Mouse (Mus musculus): ENCODE measurements around the gene Purb.

The Purb gene

GRCm38 (mm10) chr11:6474874-6475731 is 614 bp downstream of the Purb start:
- TF ChIP-seq GATA4 (IDR thresholded peaks at IDR 0.05; ENCODE audit: insufficient replicate concordance, low read length), result no peak

DNA sequence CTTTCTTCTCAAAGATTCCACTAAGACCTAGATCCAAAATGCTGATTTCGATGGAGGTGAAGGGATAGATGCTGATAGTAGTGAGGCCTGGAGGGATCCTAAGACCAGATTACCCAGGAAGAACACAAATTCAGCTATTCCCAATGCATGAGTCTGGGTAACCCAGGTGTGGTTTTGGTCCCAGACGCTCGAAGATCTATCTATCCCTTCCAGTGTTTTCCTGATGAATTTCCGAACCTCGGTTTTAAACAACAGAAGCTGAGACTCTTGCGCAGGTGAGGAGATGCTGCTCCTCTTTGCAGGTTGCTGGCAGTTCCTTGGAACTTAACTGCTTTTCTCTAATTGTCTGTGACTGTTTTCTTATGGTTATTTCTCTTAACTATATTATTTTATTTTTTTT is 1.3 kb downstream of the Purb start:
- no peak for TF ChIP-seq GATA4 (IDR thresholded peaks at IDR 0.05; ENCODE audit: insufficient replicate concordance, low read length)

GRCm38 (mm10) chr11:6472076-6472475 is 3.6 kb downstream of the Purb start:
- no peak for TF ChIP-seq GATA4 (IDR thresholded peaks at IDR 0.05; ENCODE audit: insufficient replicate concordance, low read length)

GRCm38 (mm10) chr11:6471493-6471892 is 4.2 kb downstream of the Purb start:
- no peak for TF ChIP-seq GATA4 (IDR thresholded peaks at IDR 0.05; ENCODE audit: insufficient replicate concordance, low read length)

DNA sequence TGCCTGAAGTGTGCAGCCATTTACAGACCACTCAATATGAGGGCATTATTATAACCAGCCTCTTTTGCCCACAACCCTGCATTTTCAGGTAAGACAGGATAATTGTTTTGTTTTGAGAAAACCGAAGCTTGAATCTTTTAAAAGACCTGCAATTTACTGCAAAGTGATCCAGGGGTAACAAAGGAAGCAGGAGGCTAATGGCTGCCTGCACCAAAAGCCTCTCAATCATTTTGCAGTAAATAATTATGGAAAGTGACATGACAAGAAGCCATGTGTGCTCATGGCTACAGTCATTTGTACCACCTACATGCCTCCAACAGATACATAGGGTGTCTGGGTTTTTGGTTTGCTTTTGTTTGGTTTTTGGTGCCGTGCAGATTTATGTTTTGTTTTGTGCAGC is 4.7 kb downstream of the Purb start:
- TF ChIP-seq GATA4 (IDR thresholded peaks at IDR 0.05; ENCODE audit: insufficient replicate concordance, low read length), result no peak

DNA sequence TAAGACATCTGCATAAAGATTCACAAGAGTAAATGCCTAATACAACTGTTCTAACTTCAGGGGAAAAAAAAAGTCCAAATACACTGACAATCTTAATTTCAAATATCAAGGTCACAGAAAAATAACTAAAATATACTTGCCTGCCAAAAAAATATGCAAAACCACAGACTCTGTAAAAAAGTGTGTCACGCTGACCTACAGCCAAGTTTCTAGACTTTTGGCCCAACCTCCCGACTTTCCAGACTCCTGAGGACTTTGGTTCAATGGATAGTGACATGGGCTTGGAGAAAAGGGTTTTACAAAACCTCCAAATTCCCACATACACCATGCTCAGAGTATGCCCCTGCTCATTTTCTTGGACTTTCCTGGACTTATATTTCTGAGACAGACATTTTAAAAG is 7.2 kb downstream of the Purb start:
- no peak for TF ChIP-seq GATA4 (IDR thresholded peaks at IDR 0.05; ENCODE audit: insufficient replicate concordance, low read length)

GRCm38 (mm10) chr11:6465122-6465521 is 10.6 kb downstream of the Purb start:
- TF ChIP-seq GATA4 (IDR thresholded peaks at IDR 0.05; ENCODE audit: insufficient replicate concordance, low read length), result no peak

DNA sequence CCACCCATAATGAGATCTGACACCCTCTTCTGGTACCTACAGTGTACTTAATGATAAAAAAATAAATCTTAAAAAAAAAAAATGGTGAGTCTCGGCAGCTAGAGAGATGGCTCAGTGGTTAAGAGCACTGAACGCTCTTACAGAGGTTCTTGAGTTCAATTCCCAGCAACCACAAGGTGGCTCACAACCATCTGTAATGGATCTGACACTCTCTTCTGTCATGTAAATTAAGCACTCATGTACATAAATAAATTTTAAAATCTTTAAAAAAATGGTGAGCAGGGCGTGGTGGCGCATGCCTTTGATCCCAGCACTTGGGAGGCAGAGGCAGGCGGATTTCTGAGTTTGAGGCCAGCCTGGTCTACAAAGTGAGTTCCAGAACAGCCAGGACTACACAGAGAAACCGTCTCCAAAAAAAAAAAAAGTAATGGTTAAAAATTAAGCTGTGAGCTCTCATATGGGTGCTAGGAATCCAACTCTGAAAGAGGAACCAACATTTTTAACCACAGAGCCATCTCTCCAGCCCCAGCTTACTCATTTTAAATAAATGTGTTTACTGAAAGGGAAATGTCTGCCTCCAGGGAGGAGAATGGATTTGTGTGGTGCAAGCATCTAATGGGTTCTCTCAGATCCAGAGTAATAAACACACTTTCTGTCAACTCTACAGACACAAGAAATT is 12.4 kb downstream of the Purb start:
- no peak for TF ChIP-seq GATA4 (IDR thresholded peaks at IDR 0.05; ENCODE audit: insufficient replicate concordance, low read length)

DNA sequence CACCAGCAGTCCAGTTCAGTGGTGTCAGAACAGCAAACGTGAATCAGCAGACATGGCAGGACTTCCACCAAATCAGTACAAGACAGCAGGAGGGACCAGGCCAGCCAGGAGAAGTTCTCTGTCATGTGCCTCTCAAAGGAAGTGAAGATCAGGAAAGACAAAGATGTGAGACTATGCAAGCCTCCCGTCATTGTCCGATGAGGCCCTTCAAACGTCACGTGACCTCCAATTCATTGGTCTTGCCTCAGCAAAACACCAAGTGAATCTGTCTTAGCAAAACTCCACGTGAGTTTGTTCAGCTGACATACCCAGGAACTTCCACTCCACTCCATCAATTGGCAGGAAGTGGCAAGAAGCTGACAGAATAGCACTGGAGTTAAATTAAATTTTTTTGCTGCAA is 19.6 kb downstream of the Purb start:
- no peak for TF ChIP-seq GATA4 (IDR thresholded peaks at IDR 0.05; ENCODE audit: insufficient replicate concordance, low read length)

DNA sequence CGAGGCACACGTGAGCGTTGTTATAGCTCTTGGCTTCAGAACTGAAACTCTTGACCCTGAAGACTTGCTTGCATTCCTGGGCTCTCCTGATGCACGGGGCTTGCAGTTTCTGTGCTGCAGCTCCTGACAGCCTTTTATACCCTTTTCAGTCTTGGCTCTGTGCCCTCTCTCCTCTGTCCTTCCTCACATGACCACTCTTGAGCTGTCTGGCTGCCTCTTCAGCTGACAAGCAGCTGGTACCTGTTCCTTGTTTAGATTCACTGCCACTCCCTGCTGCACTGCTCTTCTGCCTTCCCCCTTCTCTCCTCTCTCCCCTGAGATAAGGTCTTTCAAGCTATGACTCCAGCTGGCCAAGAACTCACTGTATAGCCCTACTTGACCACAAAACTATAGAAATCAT is 28.2 kb downstream of the Purb start:
- no peak for TF ChIP-seq GATA4 (IDR thresholded peaks at IDR 0.05; ENCODE audit: insufficient replicate concordance, low read length)

GRCm38 (mm10) chr11:6445951-6446350 is 29.8 kb downstream of the Purb start:
- no peak for TF ChIP-seq GATA4 (IDR thresholded peaks at IDR 0.05; ENCODE audit: insufficient replicate concordance, low read length)

- no peak for TF ChIP-seq GATA4 (IDR thresholded peaks at IDR 0.05; ENCODE audit: insufficient replicate concordance, low read length)
Measured at GRCm38 (mm10) chr11:6445441-6445840, 30.3 kb downstream of the Purb start.

- TF ChIP-seq GATA4 (IDR thresholded peaks at IDR 0.05; ENCODE audit: insufficient replicate concordance, low read length), result no peak
Measured at GRCm38 (mm10) chr11:6444077-6444853, 31.5 kb downstream of the Purb start, which contains the start of gene H2afv. Gene H2afv (minus strand): TSS chr11:6444443.

- TF ChIP-seq GATA4 (IDR thresholded peaks at IDR 0.05; ENCODE audit: insufficient replicate concordance, low read length), result no peak
Measured at GRCm38 (mm10) chr11:6443727-6444076, 32.0 kb downstream of the Purb start.

DNA sequence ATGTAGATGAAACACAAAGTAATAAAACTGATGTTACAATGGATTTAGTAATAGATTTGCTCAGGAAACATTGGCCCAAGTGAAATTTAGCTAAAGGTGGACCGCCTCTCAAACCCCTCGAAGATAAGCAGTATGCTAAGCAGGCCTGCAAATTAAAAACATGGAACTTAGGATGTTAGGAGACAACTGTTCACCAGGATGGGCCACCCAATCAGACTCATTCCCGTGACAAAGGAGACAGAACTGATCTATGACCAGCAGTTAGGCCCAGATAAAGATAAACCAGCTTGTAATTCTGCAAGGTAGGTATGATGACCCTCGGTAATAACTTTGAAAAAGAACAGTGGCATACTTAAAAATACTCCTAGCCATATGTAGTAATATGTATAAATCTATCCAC is 32.6 kb downstream of the Purb start:
- no peak for TF ChIP-seq GATA4 (IDR thresholded peaks at IDR 0.05; ENCODE audit: insufficient replicate concordance, low read length)

- no peak for TF ChIP-seq GATA4 (IDR thresholded peaks at IDR 0.05; ENCODE audit: insufficient replicate concordance, low read length)
Measured at GRCm38 (mm10) chr11:6442566-6442965, 33.2 kb downstream of the Purb start.
